Mouse (Mus musculus) embryonic stem cell, embryonic (primary cell): ENCODE results near the gene Mpeg1.

Source experiments
- CTCF ChIA-PET, 4 experiments: fragments of 300-600 bp in 2 of 4; fragments of 350-600 bp in 2 of 4; sonication (Branson Sonifier 250); formaldehyde crosslinking; loops; one replicate each; lab custom pipeline; 2022; ENCODE audit warnings: inconsistent platforms in 2 of 4; lab: Charles Lee
- POLR2A ChIA-PET, 4 experiments: fragments of 300-600 bp in 2 of 4; fragments of 350-600 bp in 2 of 4; sonication (Branson Sonifier 250); formaldehyde crosslinking; loops; one replicate each; lab custom pipeline; 2022; ENCODE audit warnings: antibody characterized with exemption in 4 of 4, inconsistent platforms in 1 of 4; lab: Charles Lee

Mpeg1 gene

GRCm38 (mm10) chr19:12459516-12459915 is 1.1 kb upstream of the Mpeg1 start:
- ChIA-PET CTCF (no interaction called here), POLR2A (no interaction called here)

- CTCF ChIA-PET: interaction anchor here (0.7 to 2.4 kb wide), 5 partner anchors 21 to 39 kb away, joined by 3 to 22 read pairs (median 7); partner anchors contain the start of gene Dtx4 (in 3 of the 4)
- POLR2A ChIA-PET: interaction anchor here in 3 of 4 experiments (0.6 to 2.3 kb wide), 13 partner anchors 11 to 498 kb away, joined by 3 to 9 read pairs (median 5); partner anchors contain the start of genes Dtx4 (in 2 of the 3), Lpxn (in 1 of the 3) and Zfp91 (in 1 of the 3)
Measured at GRCm38 (mm10) chr19:12462851-12463721, 2.5 kb downstream of the Mpeg1 start.

DNA sequence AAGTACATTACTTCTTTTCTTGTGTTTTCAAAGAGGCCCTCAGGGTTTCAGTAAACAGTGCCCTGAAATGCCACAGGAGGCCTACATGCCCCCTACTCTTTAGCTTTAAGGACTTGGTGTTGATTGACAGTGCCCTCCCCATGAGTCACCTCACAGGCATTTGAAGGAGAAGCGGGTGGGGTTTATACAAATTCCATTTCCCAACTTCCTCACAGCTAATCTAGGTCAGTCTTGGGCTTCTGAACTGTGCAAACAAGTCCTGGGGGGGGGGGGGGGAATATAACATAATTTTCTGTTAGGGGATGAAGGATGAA is 3.1 kb downstream of the Mpeg1 start:
- POLR2A ChIA-PET: interaction anchor here in 3 of 4 experiments (0.6 to 2.3 kb wide), 12 partner anchors 10 to 498 kb away, joined by 3 to 9 read pairs (median 4); partner anchors contain the start of genes Dtx4 (in 1 of the 3), Lpxn (in 1 of the 3) and Zfp91 (in 1 of the 3)
- CTCF ChIA-PET: interaction anchor here (0.7 to 2.4 kb wide), 8 partner anchors 11 to 38 kb away, joined by 3 to 22 read pairs (median 6); partner anchors contain the start of gene Dtx4 (in 3 of the 4)

- POLR2A ChIA-PET: interaction anchor here in 3 of 4 experiments (0.7 to 2.3 kb wide), 11 partner anchors 10 to 499 kb away, joined by 3 to 9 read pairs (median 5); partner anchors contain the start of genes Dtx4 (in 1 of the 3), Lpxn (in 1 of the 3) and Zfp91 (in 1 of the 3)
- CTCF ChIA-PET: interaction anchor here (0.7 to 2.4 kb wide), 8 partner anchors 10 to 38 kb away, joined by 3 to 22 read pairs (median 6); partner anchors contain the start of gene Dtx4 (in 3 of the 4)
Measured at GRCm38 (mm10) chr19:12464127-12464526, 3.5 kb downstream of the Mpeg1 start.

DNA sequence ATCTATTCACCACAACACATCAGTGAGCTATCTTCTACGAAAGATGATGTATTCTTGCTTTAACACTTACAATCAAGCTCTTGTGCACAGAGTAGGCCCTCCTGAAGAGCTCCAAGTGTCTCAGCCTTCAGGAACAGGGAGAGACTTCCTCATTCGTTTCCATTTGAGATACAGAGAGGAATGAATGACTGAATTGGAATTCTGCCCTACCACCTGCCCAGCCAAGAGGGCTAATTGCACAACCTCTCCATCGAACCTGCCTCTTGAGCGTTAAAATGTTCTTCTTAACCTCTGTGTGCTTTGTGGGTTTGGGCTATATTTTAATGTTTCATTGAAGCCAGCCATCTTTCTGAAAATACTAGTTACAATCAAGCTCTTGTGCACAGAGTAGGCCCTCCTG is 4.1 kb downstream of the Mpeg1 start:
- ChIA-PET POLR2A (interaction anchor here in 2 of 4 experiments (1.0 to 2.3 kb wide), 4 partner anchors 21 to 331 kb away, joined by 3 to 9 read pairs (median 8); partner anchors contain the start of genes Lpxn (in 1 of the 2) and Zfp91 (in 1 of the 2)), CTCF (interaction anchor here in 3 of 4 experiments (1.0 to 2.4 kb wide), 5 partner anchors 24 to 37 kb away, joined by 3 to 22 read pairs (median 7); partner anchors contain the start of gene Dtx4 (in 2 of the 3))

DNA sequence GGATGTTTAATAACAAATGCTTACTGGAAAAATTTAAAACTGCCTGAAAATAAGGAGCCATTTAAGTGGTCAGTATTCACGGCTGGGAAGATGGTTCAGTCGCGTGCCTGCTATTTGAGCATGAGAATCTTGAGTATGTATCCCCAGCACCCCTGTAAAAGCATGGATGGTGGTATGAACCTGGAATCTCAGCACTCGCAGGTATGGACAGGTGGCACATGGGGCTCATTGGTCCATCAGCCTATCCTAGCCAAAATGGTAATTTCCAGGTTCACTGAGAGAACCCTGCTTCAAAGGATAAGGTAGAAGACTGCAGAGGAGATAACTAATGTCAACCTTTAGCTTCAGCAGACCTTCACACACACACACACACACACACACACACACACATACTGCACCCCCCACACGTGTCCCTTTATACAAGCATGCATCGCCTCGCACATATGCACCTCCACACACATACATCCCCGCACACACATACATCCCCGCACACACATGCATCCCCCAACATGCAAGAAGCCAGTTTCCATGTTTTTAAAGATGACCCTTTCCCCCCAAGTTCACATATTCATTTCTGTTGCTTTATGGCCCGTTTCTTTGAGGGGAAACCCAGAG is 5.1 kb downstream of the Mpeg1 start:
- ChIA-PET POLR2A (interaction anchor here in 1 of 4 experiments (1.4 kb wide), 1 partner anchor 36 kb away, joined by 3 read pairs; the partner anchor contains the start of gene Dtx4), CTCF (interaction anchor here in 1 of 4 experiments (2.4 kb wide), 1 partner anchor 36 kb away, joined by 16 read pairs; the partner anchor contains the start of gene Dtx4)

DNA sequence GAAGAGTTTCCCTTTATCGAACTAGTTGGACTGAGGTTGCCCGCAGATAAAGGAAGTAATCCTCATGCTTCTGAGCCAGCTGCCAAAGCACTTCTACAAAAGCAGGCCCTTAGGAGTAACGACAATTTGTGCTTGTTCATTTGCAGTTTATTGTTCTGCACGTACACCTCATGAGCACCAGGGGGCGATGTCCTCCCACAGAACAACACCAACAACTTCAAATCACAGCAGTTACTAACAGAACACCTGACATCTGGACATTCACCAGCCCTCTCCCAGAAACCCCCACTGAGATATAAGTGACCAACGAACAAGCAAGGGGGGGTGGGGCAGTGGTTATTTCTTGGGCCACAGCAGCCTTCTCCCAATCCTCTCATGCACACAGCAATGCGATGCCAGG is 5.6 kb downstream of the Mpeg1 start:
- CTCF ChIA-PET: interaction anchor here in 2 of 4 experiments (0.6 to 2.4 kb wide), 2 partner anchors 32 to 35 kb away, joined by 3 to 16 read pairs; partner anchors contain the start of gene Dtx4 (in 1 of the 2)
- POLR2A ChIA-PET: interaction anchor here in 1 of 4 experiments (1.4 kb wide), 1 partner anchor 35 kb away, joined by 3 read pairs; the partner anchor contains the start of gene Dtx4

DNA sequence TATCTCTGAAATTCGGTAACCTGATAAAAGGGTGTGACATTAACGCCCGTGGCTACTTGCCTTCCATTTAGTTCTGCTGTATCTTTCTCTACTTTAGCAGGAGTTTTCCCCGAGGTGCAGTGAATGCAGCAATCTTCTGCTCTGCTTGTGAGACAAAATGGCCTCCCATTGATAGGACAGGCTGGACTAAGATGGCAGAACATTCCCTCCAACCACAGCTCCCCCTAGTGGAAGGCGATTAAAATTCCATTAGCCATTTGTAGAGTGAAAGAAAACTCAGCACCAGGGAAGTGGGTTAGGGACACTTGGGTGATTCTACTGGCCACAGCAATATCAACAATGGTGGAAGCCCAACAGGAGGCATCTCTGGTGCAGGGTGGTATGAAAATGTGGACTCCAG is 6.9 kb downstream of the Mpeg1 start:
- ChIA-PET CTCF (interaction anchor here in 2 of 4 experiments (0.7 to 2.4 kb wide), 2 partner anchors 32 to 34 kb away, joined by 4 to 16 read pairs; partner anchors contain the start of gene Dtx4 (in 1 of the 2)), POLR2A (interaction anchor here in 2 of 4 experiments (0.5 to 1.0 kb wide), 2 partner anchors 9 to 441 kb away, joined by 3 to 11 read pairs; no protein-coding TSS in a partner anchor)

- ChIA-PET POLR2A (interaction anchor here in 1 of 4 experiments (0.5 kb wide), 1 partner anchor 13 kb away, joined by 3 read pairs; no protein-coding TSS in a partner anchor), CTCF (no interaction called here)
Measured at GRCm38 (mm10) chr19:12471866-12472265, 11.3 kb downstream of the Mpeg1 start.

DNA sequence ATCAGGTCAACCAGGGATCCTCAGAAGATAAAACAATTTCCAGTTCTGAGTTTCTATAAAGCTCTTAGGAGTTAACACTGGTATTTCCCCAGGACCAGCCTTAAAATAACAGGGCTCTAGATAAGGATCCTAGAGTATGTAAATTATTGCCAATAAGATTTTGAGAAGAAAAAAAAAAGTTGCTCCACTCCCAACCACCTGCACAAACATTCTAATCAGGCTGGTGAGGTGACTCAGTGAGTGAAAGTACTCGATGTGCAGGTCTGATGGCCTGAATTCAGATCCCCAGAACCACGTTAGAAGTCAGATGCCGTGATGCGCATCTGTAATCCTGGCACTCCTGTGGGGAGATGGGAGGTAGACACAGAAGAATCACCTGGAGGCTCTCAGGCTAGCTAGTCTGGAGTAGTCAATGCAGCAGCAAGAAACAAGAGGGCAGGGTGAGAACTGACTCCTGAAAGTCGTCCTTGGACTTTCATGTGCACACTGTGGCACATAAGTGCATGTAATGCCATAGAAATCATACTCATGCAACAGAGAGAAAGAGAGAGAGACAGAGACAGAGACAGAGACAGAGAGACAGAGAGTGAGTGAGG is 11.9 kb downstream of the Mpeg1 start:
- CTCF ChIA-PET: interaction anchor here in 2 of 4 experiments (0.6 to 0.7 kb wide), 2 partner anchors 10 to 339 kb away, joined by 4 to 14 read pairs; no protein-coding TSS in a partner anchor
- POLR2A ChIA-PET: interaction anchor here in 2 of 4 experiments (0.6 to 1.4 kb wide), 4 partner anchors 9 to 29 kb away, joined by 3 to 4 read pairs (median 4); no protein-coding TSS in a partner anchor

- ChIA-PET CTCF (interaction anchor here in 3 of 4 experiments (0.6 to 1.2 kb wide), 3 partner anchors 10 to 338 kb away, joined by 4 to 14 read pairs (median 4); no protein-coding TSS in a partner anchor), POLR2A (interaction anchor here in 2 of 4 experiments (0.6 to 1.6 kb wide), 5 partner anchors 9 to 29 kb away, joined by 3 to 5 read pairs (median 4); no protein-coding TSS in a partner anchor)
Measured at GRCm38 (mm10) chr19:12473201-12473641, 12.6 kb downstream of the Mpeg1 start.

DNA sequence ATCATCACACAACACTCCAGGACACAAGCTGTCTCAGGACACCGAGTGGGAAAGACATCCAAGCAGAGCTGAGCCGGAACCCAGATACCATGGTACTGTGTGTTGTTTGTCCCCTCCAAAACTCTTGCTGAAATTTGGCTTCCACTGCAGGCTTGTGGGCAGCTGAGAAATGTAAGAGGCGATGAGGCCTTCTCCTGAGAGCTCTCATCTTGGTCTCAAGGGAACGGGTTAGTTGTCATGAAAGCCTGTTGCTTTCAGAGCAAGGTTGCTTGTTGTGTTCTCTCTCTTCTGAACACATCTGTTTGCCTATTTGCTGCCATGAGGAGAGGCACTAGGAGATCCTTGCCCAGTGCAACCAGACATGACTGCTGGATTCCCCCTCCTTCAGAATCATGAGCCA is 13.4 kb downstream of the Mpeg1 start:
- ChIA-PET CTCF (interaction anchor here in 3 of 4 experiments (0.6 to 1.2 kb wide), 4 partner anchors 10 to 1314 kb away, joined by 3 to 5 read pairs (median 4); partner anchors contain the start of gene Dtx4 (in 1 of the 3)), POLR2A (interaction anchor here in 2 of 4 experiments (0.8 to 1.6 kb wide), 5 partner anchors 8 to 14 kb away, joined by 3 to 6 read pairs (median 4); no protein-coding TSS in a partner anchor)

- ChIA-PET CTCF (interaction anchor here in 2 of 4 experiments (0.5 to 1.3 kb wide), 4 partner anchors 13 to 714 kb away, joined by 3 to 13 read pairs (median 7); no protein-coding TSS in a partner anchor), POLR2A (interaction anchor here in 2 of 4 experiments (0.8 to 1.1 kb wide), 2 partner anchors 8 to 320 kb away, joined by 3 read pairs; partner anchors contain the start of genes Lpxn (in 1 of the 2) and Zfp91 (in 1 of the 2))
Measured at GRCm38 (mm10) chr19:12475380-12476250, 15.0 kb downstream of the Mpeg1 start.

DNA sequence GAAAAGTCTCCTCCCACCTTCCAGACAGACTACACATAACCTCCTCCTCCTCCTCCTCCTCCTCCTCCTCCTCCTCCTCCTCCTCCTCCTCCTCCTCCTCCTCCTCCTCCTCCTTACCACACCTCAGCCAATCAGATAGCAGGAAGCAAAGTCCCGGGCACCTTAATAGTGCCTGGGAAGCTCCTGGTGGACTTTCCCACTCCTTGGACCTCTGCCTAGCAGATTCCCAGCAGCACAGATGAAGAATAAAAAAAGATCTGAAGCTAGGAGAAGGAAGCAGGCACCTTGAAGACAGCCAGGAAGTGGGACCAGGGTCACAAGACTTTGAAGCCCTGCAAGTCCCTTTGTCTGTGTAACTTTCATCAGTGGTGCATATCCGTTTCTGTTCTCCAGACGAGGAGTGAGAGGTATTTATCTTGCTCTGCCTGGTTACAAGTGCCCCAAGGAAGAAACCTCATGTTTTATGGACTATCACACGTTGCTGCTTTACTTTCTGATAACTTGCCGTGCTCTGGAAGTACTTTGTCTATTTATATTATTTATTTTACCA is 16.2 kb downstream of the Mpeg1 start:
- ChIA-PET POLR2A (interaction anchor here in 3 of 4 experiments (0.6 to 0.8 kb wide), 3 partner anchors 9 to 704 kb away, joined by 3 read pairs; partner anchors contain the start of gene Dtx4 (in 1 of the 3)), CTCF (interaction anchor here in 2 of 4 experiments (0.7 to 1.3 kb wide), 2 partner anchors 11 to 16 kb away, joined by 6 to 8 read pairs; no protein-coding TSS in a partner anchor)

GRCm38 (mm10) chr19:12478369-12478768 is 17.8 kb downstream of the Mpeg1 start:
- ChIA-PET CTCF (no interaction called here), POLR2A (no interaction called here)
